Mouse (Mus musculus): ENCODE data around the gene Hes5.

The Hes5 gene

GRCm38 (mm10) chr4:154942632-154943322, 17.9 kb upstream of the Hes5 start:
- DNase-seq (ENCODE audit: low spot score) = peak; percentile 46

GRCm38 (mm10) chr4:154943323-154944039, 17.2 kb upstream of the Hes5 start:
- no peak for DNase-seq (ENCODE audit: low spot score)

GRCm38 (mm10) chr4:154944121-154944590, 16.6 kb upstream of the Hes5 start:
- peak; percentile 84 for DNase-seq (ENCODE audit: low spot score)

- DNase-seq (ENCODE audit: low spot score) = no peak
These were observed 14.4 kb upstream of the Hes5 start for GRCm38 (mm10) chr4:154946319-154946718.

- DNase-seq (ENCODE audit: low spot score) = no peak
These were observed 12.4 kb upstream of the Hes5 start for GRCm38 (mm10) chr4:154948066-154948939.

- no peak for DNase-seq (ENCODE audit: low spot score)
These were observed 11.7 kb upstream of the Hes5 start for GRCm38 (mm10) chr4:154948940-154949588.

- no peak for DNase-seq (ENCODE audit: low spot score)
These were observed 11.1 kb upstream of the Hes5 start for GRCm38 (mm10) chr4:154949589-154949982.

- no peak for DNase-seq (ENCODE audit: low spot score)
These were observed 8.1 kb upstream of the Hes5 start for GRCm38 (mm10) chr4:154952461-154953241.

GRCm38 (mm10) chr4:154956604-154957003, 4.1 kb upstream of the Hes5 start:
- DNase-seq (ENCODE audit: low spot score) = no peak

GRCm38 (mm10) chr4:154957289-154957993, 3.3 kb upstream of the Hes5 start:
- DNase-seq (ENCODE audit: low spot score) = no peak

GRCm38 (mm10) chr4:154958171-154958570, 2.6 kb upstream of the Hes5 start:
- no peak for DNase-seq (ENCODE audit: low spot score)

GRCm38 (mm10) chr4:154958621-154959020, 2.1 kb upstream of the Hes5 start:
- no peak for DNase-seq (ENCODE audit: low spot score)

GRCm38 (mm10) chr4:154960021-154960689, 568 bp upstream of the Hes5 start:
- no peak for DNase-seq (ENCODE audit: low spot score)

GRCm38 (mm10) chr4:154961226-154961738, 559 bp downstream of the Hes5 start:
- peak; percentile 39 for DNase-seq (ENCODE audit: low spot score)

- DNase-seq (ENCODE audit: low spot score) = peak; percentile 62
These were observed 1.2 kb downstream of the Hes5 start for GRCm38 (mm10) chr4:154961911-154962310.

GRCm38 (mm10) chr4:154962683-154963082, 2.0 kb downstream of the Hes5 start:
- no peak for DNase-seq (ENCODE audit: low spot score)

GRCm38 (mm10) chr4:154963190-154963836, 2.6 kb downstream of the Hes5 start:
- no peak for DNase-seq (ENCODE audit: low spot score)

GRCm38 (mm10) chr4:154963901-154964580, 3.3 kb downstream of the Hes5 start, which contains the start of gene Pank4:
TSS of gene Pank4 (plus strand) at chr4:154964123.
- DNase-seq (ENCODE audit: low spot score) = peak; percentile 77

All from T-cell, adult 2 months (primary cell).